Mouse (Mus musculus): ENCODE data around the gene Tspan32. TPM values are rescaled to one million over a fixed set of nuclear protein-coding genes. Genes with fewer than 3 reads are reported as not detected.
A peak's percentile ranks its signal among the peaks of the same experiment; 100 is the strongest.

Gene Tspan32
- polyA plus RNA-seq, 1 experiment from 2014 or later, result 3.4 TPM

- Histone ChIP-seq H3K4me1 (peaks cover 18% of the 10 kb centered on the region), H3K9ac (no peak overlapping the region), H3K4me3 (no peak overlapping the region), H3K4me2 (replicated peaks) (no peak overlapping the region), H3K36me3 (peaks cover 77% of the 10 kb centered on the region), H3K27ac (no peak overlapping the region), H3K27me3 (no peaks in the 10 kb centered on the region), H3K9me3 (no peaks in the 10 kb centered on the region)
- ATAC-seq (ENCODE audit: low FRiP score, low read depth), result no peak
- WGBS, result 96% methylated on average over 2 of the region's 2 CpGs
Measured at GRCm38 (mm10) chr7:143065692-143066091, 60.8 kb downstream of the Tspan32 start.

- no peaks in the 10 kb centered on the region for H3K27me3 ChIP-seq
- ATAC-seq (ENCODE audit: low FRiP score, low read depth), result no peak
- no peak overlapping the region for H3K27ac ChIP-seq
- 64% methylated on average over 2 of the region's 2 CpGs for WGBS
- H3K4me1 ChIP-seq, result peaks cover 28% of the 10 kb centered on the region
- peaks cover 74% of the 10 kb centered on the region for H3K36me3 ChIP-seq
- no peak overlapping the region for H3K9ac ChIP-seq
- no peak overlapping the region for H3K4me2 ChIP-seq (replicated peaks)
- no peak overlapping the region for H3K4me3 ChIP-seq
- H3K9me3 ChIP-seq, result no peaks in the 10 kb centered on the region
Measured at GRCm38 (mm10) chr7:143067469-143067868, 62.6 kb downstream of the Tspan32 start.

- peak overlapping the region; percentile 97 for H3K27ac ChIP-seq
- H3K9ac ChIP-seq, result peak overlapping the region; percentile 63
- WGBS, result 91% methylated on average over 3 of the region's 3 CpGs
- peaks cover 28% of the 10 kb centered on the region for H3K4me1 ChIP-seq
- H3K9me3 ChIP-seq, result no peaks in the 10 kb centered on the region
- no peak overlapping the region for H3K4me3 ChIP-seq
- peaks cover 74% of the 10 kb centered on the region for H3K36me3 ChIP-seq
- H3K4me2 ChIP-seq (replicated peaks), result peak overlapping the region; percentile 99
- no peak for ATAC-seq (ENCODE audit: low FRiP score, low read depth)
- H3K27me3 ChIP-seq, result no peaks in the 10 kb centered on the region
Measured at GRCm38 (mm10) chr7:143067897-143068296, 63.1 kb downstream of the Tspan32 start.

- Histone ChIP-seq H3K9me3 (no peaks in the 10 kb centered on the region), H3K27me3 (no peaks in the 10 kb centered on the region), H3K9ac (peak overlapping the region; percentile 63), H3K36me3 (peaks cover 70% of the 10 kb centered on the region), H3K4me1 (peaks cover 28% of the 10 kb centered on the region), H3K4me3 (peak overlapping the region; percentile 86), H3K4me2 (replicated peaks) (peak overlapping the region; percentile 99), H3K27ac (peak overlapping the region; percentile 97)
- ATAC-seq (ENCODE audit: low FRiP score, low read depth), result no peak; the same call in 1 of the 2 replicates
- WGBS, result 44% methylated on average over 13 of the region's 13 CpGs
Measured at GRCm38 (mm10) chr7:143068316-143068881, 63.6 kb downstream of the Tspan32 start.

- H3K36me3 ChIP-seq, result peaks cover 67% of the 10 kb centered on the region
Measured at GRCm38 (mm10) chr7:143068882-143069591, 64.2 kb downstream of the Tspan32 start, which contains the start of gene Tssc4. TSS of gene Tssc4 (plus strand) at chr7:143069249.

More at GRCm38 (mm10) chr7:143068882-143069591, 64.2 kb downstream of the Tspan32 start, which contains the start of gene Tssc4:
- Histone ChIP-seq H3K4me2 (replicated peaks) (peak within 1 kb of the TSS; percentile 99), H3K27ac (peak within 1 kb of the TSS; percentile 97), H3K9me3 (no peaks in the 10 kb centered on the region), H3K4me1 (peaks cover 28% of the 10 kb centered on the region), H3K4me3 (peak within 1 kb of the TSS; percentile 86), H3K9ac (peak within 1 kb of the TSS; percentile 94), H3K27me3 (no peaks in the 10 kb centered on the region)
- under 1% methylated on average over 51 of the region's 51 CpGs for WGBS
- ATAC-seq (ENCODE audit: low FRiP score, low read depth), result peak; percentile 96

Other genes with a start within 250 kb of the Tspan32 start
- gene Th, start 73.9 kb upstream of the Tspan32 start, polyA plus RNA-seq (2015; fragmentation: Nextera tagmentation; extraction: Ambion mirVana), result 0.46 and 0.77 TPM in 2 replicates
- gene Ascl2, start 35.8 kb upstream of the Tspan32 start, polyA plus RNA-seq (2015; fragmentation: Nextera tagmentation; extraction: Ambion mirVana), result 0.75 and 1.4 TPM in 2 replicates
- 532 and 537 TPM in 2 replicates for gene Cd81, start 47.7 kb downstream of the Tspan32 start, polyA plus RNA-seq (2015; fragmentation: Nextera tagmentation; extraction: Ambion mirVana)
- gene Tssc4, start 64.2 kb downstream of the Tspan32 start, polyA plus RNA-seq (2015; fragmentation: Nextera tagmentation; extraction: Ambion mirVana), result 112 and 115 TPM in 2 replicates
- 20.9 and 22.1 TPM in 2 replicates for gene Trpm5, start 89.6 kb downstream of the Tspan32 start, polyA plus RNA-seq (2015; fragmentation: Nextera tagmentation; extraction: Ambion mirVana)
- gene Kcnq1, start 101.3 kb downstream of the Tspan32 start, polyA plus RNA-seq (2015; fragmentation: Nextera tagmentation; extraction: Ambion mirVana), result 0.61 and 0.87 TPM in 2 replicates